Mouse (Mus musculus): Measurements from ENCODE around the gene Vgll4. TPM values are rescaled to one million over a fixed set of nuclear protein-coding genes. Genes with fewer than 3 reads are reported as not detected.
A peak's percentile ranks its signal among the peaks of the same experiment; 100 is the strongest.

Vgll4 gene
- 70.1 and 91.7 TPM in 2 replicates for polyA plus RNA-seq (2012; rRNA removed)
- polyA plus RNA-seq (2014; fragmentation: Nextera tagmentation; extraction: Ambion mirVana), result 103 and 113 TPM in 2 replicates

DNA sequence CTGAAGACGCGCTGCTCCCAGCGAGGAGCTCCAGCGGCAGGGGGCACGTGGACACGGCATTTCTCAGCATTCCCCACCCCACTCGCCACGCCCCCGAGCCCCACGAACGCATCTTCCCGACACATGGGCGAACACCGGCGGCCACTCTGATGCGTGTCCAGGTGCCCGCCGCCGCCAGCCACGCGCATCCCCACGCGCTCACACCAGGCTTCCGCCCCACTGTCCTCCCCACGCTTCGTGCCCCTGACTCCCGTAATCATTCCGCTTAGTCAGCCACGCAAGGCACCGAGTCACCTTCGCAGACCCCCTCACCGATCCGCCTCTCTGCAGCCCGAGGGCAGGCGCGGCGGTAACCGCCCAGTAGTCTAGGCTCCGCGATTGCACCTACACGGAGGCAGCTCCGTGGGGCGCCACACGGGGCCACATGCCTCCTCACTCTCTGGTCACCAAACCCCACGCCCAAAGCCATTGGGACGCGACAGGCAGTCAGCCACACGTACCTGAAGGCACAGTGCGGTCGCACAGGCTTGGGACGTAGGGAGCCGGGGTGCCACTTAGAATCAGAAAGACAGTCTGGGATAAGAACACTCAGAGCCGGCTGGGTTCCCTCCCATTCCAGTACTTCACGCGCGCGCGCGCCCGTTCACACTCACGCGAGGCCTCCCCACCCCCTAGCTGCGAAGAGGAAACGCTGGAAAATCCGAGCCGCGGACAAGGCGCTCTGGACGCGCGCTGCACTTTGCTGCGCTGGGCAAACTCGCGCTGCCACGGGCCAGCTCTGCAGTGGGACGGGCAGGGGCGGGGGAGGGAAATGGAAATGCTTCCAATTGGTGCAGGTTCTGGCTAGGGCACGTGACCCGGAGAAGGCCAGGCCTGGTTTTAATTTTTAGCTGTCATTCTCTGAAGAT, at the start of gene Vgll4:
Gene Vgll4, minus strand, starts transcription at position 782 of the 908 bp plus-strand sequence.
- WGBS, result 1% methylated on average over 71 of the region's 79 CpGs
- peak within 1 kb of the TSS; percentile 76 for H3K4me3 ChIP-seq (replicated peaks; ENCODE audit: low read length)
- TF ChIP-seq POLR2A (IDR thresholded peaks at IDR 0.05; ENCODE audit: borderline replicate concordance, extremely low read depth, insufficient read depth, insufficient read length), result no peak
- H3K27ac ChIP-seq (replicated peaks; ENCODE audit: low read depth, low read length), result 0 out of 2 replicates have a peak within 1 kb of the TSS, but pooled peaks have one; percentile 79
- peak; percentile 60 for ATAC-seq (ENCODE audit: low FRiP score, low read depth)
- H3K27me3 ChIP-seq (ENCODE audit: control insufficient read depth, insufficient read depth, low read length), result no peaks in the 10 kb centered on the region
- H3K4me1 ChIP-seq (ENCODE audit: control insufficient read depth, insufficient read depth, low read length), result peaks cover 13% of the 10 kb centered on the region; the same call in 1 of the 2 replicates
- peak within 1 kb of the TSS; percentile 100 for H3K4me2 ChIP-seq (replicated peaks; ENCODE audit: low read depth, low read length, severe bottlenecking)
- no peaks in the 10 kb centered on the region for H3K36me3 ChIP-seq (ENCODE audit: control insufficient read depth, insufficient read depth, low read length)
- peak within 1 kb of the TSS; percentile 82 for H3K9ac ChIP-seq (ENCODE audit: low read depth, low read length, severe bottlenecking)
- no peaks in the 10 kb centered on the region for H3K9me3 ChIP-seq (ENCODE audit: control insufficient read depth, low read length)
- peak; percentile 77 for DNase-seq (ENCODE audit: low spot score)

- DNase-seq (ENCODE audit: low spot score) (no peak), ATAC-seq (ENCODE audit: low FRiP score, low read depth) (no peak)
- Histone ChIP-seq H3K9me3 (ENCODE audit: control insufficient read depth, low read length) (no peaks in the 10 kb centered on the region), H3K4me3 (replicated peaks; ENCODE audit: low read length) (no peak overlapping the region), H3K27me3 (ENCODE audit: control insufficient read depth, insufficient read depth, low read length) (no peaks in the 10 kb centered on the region), H3K36me3 (ENCODE audit: control insufficient read depth, insufficient read depth, low read length) (peaks cover 42% of the 10 kb centered on the region), H3K9ac (ENCODE audit: low read depth, low read length, severe bottlenecking) (no peak overlapping the region), H3K27ac (replicated peaks; ENCODE audit: low read depth, low read length) (no peak overlapping the region), H3K4me2 (replicated peaks; ENCODE audit: low read depth, low read length, severe bottlenecking) (no peak overlapping the region), H3K4me1 (ENCODE audit: control insufficient read depth, insufficient read depth, low read length) (no peaks in the 10 kb centered on the region)
- 90% methylated on average over 13 of the region's 13 CpGs for WGBS
- no peak for TF ChIP-seq POLR2A (IDR thresholded peaks at IDR 0.05; ENCODE audit: borderline replicate concordance, extremely low read depth, insufficient read depth, insufficient read length)
These were observed 45.7 kb upstream of the Vgll4 start for GRCm38 (mm10) chr6:115015461-115015860.

DNA sequence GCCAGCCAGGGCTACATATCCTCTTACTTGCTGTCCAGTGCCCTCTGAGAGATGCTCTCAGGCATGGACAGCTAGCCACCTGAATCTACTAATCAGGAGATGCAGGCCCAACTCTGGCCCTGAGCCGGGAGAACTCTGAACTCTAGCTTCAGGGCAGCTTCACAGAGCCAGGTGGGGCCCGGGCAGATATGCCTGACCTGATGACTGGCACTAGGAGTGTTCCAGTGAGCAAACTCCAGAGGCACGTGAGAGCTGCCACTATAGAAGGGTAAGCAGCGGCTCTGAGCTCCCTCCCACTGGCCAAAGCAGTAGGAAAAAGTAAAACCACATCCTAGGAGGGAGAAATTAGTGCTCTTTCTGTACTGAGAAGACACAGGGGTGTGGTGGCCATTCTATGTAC, 43.8 kb upstream of the Vgll4 start:
- Histone ChIP-seq H3K27me3 (ENCODE audit: control insufficient read depth, insufficient read depth, low read length) (no peaks in the 10 kb centered on the region), H3K9me3 (ENCODE audit: control insufficient read depth, low read length) (no peaks in the 10 kb centered on the region), H3K9ac (ENCODE audit: low read depth, low read length, severe bottlenecking) (no peak overlapping the region), H3K4me2 (replicated peaks; ENCODE audit: low read depth, low read length, severe bottlenecking) (no peak overlapping the region), H3K36me3 (ENCODE audit: control insufficient read depth, insufficient read depth, low read length) (peaks cover 48% of the 10 kb centered on the region), H3K4me3 (replicated peaks; ENCODE audit: low read length) (no peak overlapping the region), H3K27ac (replicated peaks; ENCODE audit: low read depth, low read length) (no peak overlapping the region), H3K4me1 (ENCODE audit: control insufficient read depth, insufficient read depth, low read length) (no peaks in the 10 kb centered on the region)
- 89% methylated on average over 4 of the region's 4 CpGs for WGBS
- ATAC-seq (ENCODE audit: low FRiP score, low read depth), result no peak
- no peak for TF ChIP-seq POLR2A (IDR thresholded peaks at IDR 0.05; ENCODE audit: borderline replicate concordance, extremely low read depth, insufficient read depth, insufficient read length)
- no peak for DNase-seq (ENCODE audit: low spot score)

GRCm38 (mm10) chr6:115011792-115012191, 42.0 kb upstream of the Vgll4 start:
- Histone ChIP-seq H3K27ac (replicated peaks; ENCODE audit: low read depth, low read length) (no peak overlapping the region), H3K4me2 (replicated peaks; ENCODE audit: low read depth, low read length, severe bottlenecking) (no peak overlapping the region), H3K4me1 (ENCODE audit: control insufficient read depth, insufficient read depth, low read length) (0 out of 2 replicates have a peak, but pooled peaks cover 2% of the 10 kb centered on the region), H3K9me3 (ENCODE audit: control insufficient read depth, low read length) (no peaks in the 10 kb centered on the region), H3K27me3 (ENCODE audit: control insufficient read depth, insufficient read depth, low read length) (no peaks in the 10 kb centered on the region), H3K4me3 (replicated peaks; ENCODE audit: low read length) (no peak overlapping the region), H3K9ac (ENCODE audit: low read depth, low read length, severe bottlenecking) (no peak overlapping the region), H3K36me3 (ENCODE audit: control insufficient read depth, insufficient read depth, low read length) (peaks cover 41% of the 10 kb centered on the region)
- TF ChIP-seq POLR2A (IDR thresholded peaks at IDR 0.05; ENCODE audit: borderline replicate concordance, extremely low read depth, insufficient read depth, insufficient read length), result no peak
- DNase-seq (ENCODE audit: low spot score) (no peak), ATAC-seq (ENCODE audit: low FRiP score, low read depth) (no peak)
- 64% methylated on average over 8 of the region's 8 CpGs for WGBS

- WGBS, result 78% methylated on average over 9 of the region's 9 CpGs
- no peak overlapping the region for H3K27ac ChIP-seq (replicated peaks; ENCODE audit: low read depth, low read length)
- H3K4me1 ChIP-seq (ENCODE audit: control insufficient read depth, insufficient read depth, low read length), result 0 out of 2 replicates have a peak, but pooled peaks cover 2% of the 10 kb centered on the region
- H3K36me3 ChIP-seq (ENCODE audit: control insufficient read depth, insufficient read depth, low read length), result peaks cover 37% of the 10 kb centered on the region
- ATAC-seq (ENCODE audit: low FRiP score, low read depth) (no peak), DNase-seq (ENCODE audit: low spot score) (no peak)
- H3K9me3 ChIP-seq (ENCODE audit: control insufficient read depth, low read length), result no peaks in the 10 kb centered on the region
- H3K27me3 ChIP-seq (ENCODE audit: control insufficient read depth, insufficient read depth, low read length), result no peaks in the 10 kb centered on the region
- no peak overlapping the region for H3K4me3 ChIP-seq (replicated peaks; ENCODE audit: low read length)
- no peak overlapping the region for H3K9ac ChIP-seq (ENCODE audit: low read depth, low read length, severe bottlenecking)
- TF ChIP-seq POLR2A (IDR thresholded peaks at IDR 0.05; ENCODE audit: borderline replicate concordance, extremely low read depth, insufficient read depth, insufficient read length), result no peak
- H3K4me2 ChIP-seq (replicated peaks; ENCODE audit: low read depth, low read length, severe bottlenecking), result no peak overlapping the region
These were observed 41.0 kb upstream of the Vgll4 start for GRCm38 (mm10) chr6:115010815-115011214.

Data from limb, embryonic 14.5 days (tissue).